Mouse (Mus musculus): ENCODE data around the gene Gm10750.
"Not testable (repeated sequence)": the region's sequence is repeated elsewhere in the genome, so short reads cannot be mapped to it uniquely, and the experiment has no call there.

The Gm10750 gene

GRCm38 (mm10) chr2:149017137-149017536 lies at the start of gene Gm10750:
Gene Gm10750, minus strand, starts transcription at chr2:149017237.
- in situ Hi-C loops (cut with MboI; ENCODE audit: low sequenced_read_pairs): not testable (repeated sequence)

GRCm38 (mm10) chr2:149004826-149005225 lies 12.2 kb downstream of the Gm10750 start:
- in situ Hi-C loops (cut with MboI; ENCODE audit: low sequenced_read_pairs): no loop called here

- in situ Hi-C loops (cut with MboI; ENCODE audit: low sequenced_read_pairs): no loop called here
Observed at GRCm38 (mm10) chr2:149003151-149003550, 13.9 kb downstream of the Gm10750 start, which contains the start of gene Gm1330. Gene Gm1330, minus strand, starts transcription at chr2:149003251.

GRCm38 (mm10) chr2:148995133-148995532 lies 21.9 kb downstream of the Gm10750 start:
- in situ Hi-C loops (cut with MboI; ENCODE audit: low sequenced_read_pairs): no loop called here

Data from CH12F3 (cell line).